Mouse (Mus musculus) MEL (cell line): Measurements from ENCODE around the gene Ino80d. TPM values are rescaled to one million over a fixed set of nuclear protein-coding genes. Genes with fewer than 3 reads are reported as not detected.

Experiments used
- DNase-seq: peaks from one replicate; pipeline ENCODE4 v3.0.0; 2011; ENCODE audit warnings: low read depth, low spot score
- H3K27ac ChIP-seq: 2 replicates; pipeline ENCODE4 v1.5.1; 2012; ENCODE audit warnings: low read depth, mild to moderate bottlenecking, control low read depth, low read length, moderate library complexity; ENCODE audit not compliant: control insufficient read depth
- H3K27me3 ChIP-seq, 2 experiments: fragments of 150-350 bp in 1 of 2; sonication (generic) in 1 of 2; 2 replicates each; pipeline ENCODE4 v1.6.1; 2012; ENCODE audit warnings: low read length in 2 of 2, mild to moderate bottlenecking in 2 of 2, improper control_type of control experiment in 1 of 2, moderate library complexity in 1 of 2; ENCODE audit not compliant: insufficient read depth in 2 of 2, control insufficient read depth in 1 of 2
- H3K36me3 ChIP-seq, 2 experiments: 2 replicates each; pipeline ENCODE4 v1.6.1; 2012 to 2014; ENCODE audit warnings: low read length in 2 of 2, improper control_type of control experiment in 1 of 2, inconsistent platforms in 1 of 2, mild to moderate bottlenecking in 1 of 2; ENCODE audit not compliant: insufficient read depth in 2 of 2, control insufficient read depth in 1 of 2
- H3K4me1 ChIP-seq, 2 experiments: fragments of 150-350 bp in 1 of 2; sonication (generic) in 1 of 2; 2 replicates each; pipeline ENCODE4 v1.6.1; 2012; ENCODE audit warnings: low read length in 2 of 2, improper control_type of control experiment in 1 of 2, mild to moderate bottlenecking in 1 of 2; ENCODE audit not compliant: insufficient read depth in 2 of 2, control insufficient read depth in 1 of 2
- H3K4me3 ChIP-seq, 2 experiments: fragments of 150-350 bp in 1 of 2; sonication (generic) in 1 of 2; 2 replicates each; pipeline ENCODE4 v1.5.1; 2012; ENCODE audit warnings: low read depth in 2 of 2, low read length in 2 of 2, mild to moderate bottlenecking in 2 of 2, moderate library complexity in 2 of 2, control low read depth in 1 of 2, improper control_type of control experiment in 1 of 2; ENCODE audit not compliant: control insufficient read depth in 1 of 2, insufficient read depth in 1 of 2
- H3K79me2 ChIP-seq: 2 replicates; pipeline ENCODE4 v1.6.1; 2012; ENCODE audit warnings: mild to moderate bottlenecking, low read length, moderate library complexity; ENCODE audit not compliant: control insufficient read depth, poor library complexity, insufficient read depth
- H3K9ac ChIP-seq: 2 replicates; pipeline ENCODE4 v1.6.1; 2012; ENCODE audit warnings: low read depth, mild to moderate bottlenecking, control low read depth, low read length, moderate library complexity; ENCODE audit not compliant: control insufficient read depth, poor library complexity, severe bottlenecking
- H3K9me3 ChIP-seq: fragments of 150-350 bp; sonication (generic); replicated peaks from 2 replicates; pipeline ENCODE4 v1.6.1; 2012; ENCODE audit warnings: mild to moderate bottlenecking, low read length, improper control_type of control experiment, moderate library complexity; ENCODE audit not compliant: insufficient read depth
- BHLHE40 ChIP-seq: IDR thresholded peaks from 2 replicates; pipeline ENCODE4 v1.6.1; 2012; ENCODE audit warnings: low read depth, mild to moderate bottlenecking, inconsistent platforms, low read length, improper control_type of control experiment, borderline replicate concordance
- CHD2 ChIP-seq: IDR thresholded peaks from 2 replicates; pipeline ENCODE4 v1.6.1; 2011; ENCODE audit warnings: low read length, improper control_type of control experiment
- CTCF ChIP-seq, 3 experiments: IDR thresholded peaks in 2 of 3; conservative IDR thresholded peaks in 1 of 3; 2 replicates each; pipeline ENCODE4 v1.5.1; 2011 to 2012; ENCODE audit warnings: low read length in 3 of 3, low read depth in 2 of 3, mild to moderate bottlenecking in 2 of 3, improper control_type of control experiment in 1 of 3, inconsistent platforms in 1 of 3, mixed read lengths in 1 of 3, moderate library complexity in 1 of 3; ENCODE audit not compliant: control insufficient read depth in 1 of 3, insufficient read depth in 1 of 3, poor library complexity in 1 of 3, severe bottlenecking in 1 of 3
- E2F4 ChIP-seq: IDR thresholded peaks from 2 replicates; pipeline ENCODE4 v1.6.1; 2011; ENCODE audit warnings: low read depth, low read length, improper control_type of control experiment, borderline replicate concordance
- ELF1 ChIP-seq: IDR thresholded peaks from 2 replicates; pipeline ENCODE4 v1.6.1; 2014; ENCODE audit warnings: low read depth, mild to moderate bottlenecking, inconsistent platforms, low read length, improper control_type of control experiment, moderate library complexity
- EP300 ChIP-seq, 2 experiments: IDR thresholded peaks; 2 replicates each; pipeline ENCODE4 v1.6.1; 2011; ENCODE audit warnings: improper control_type of control experiment in 2 of 2, low read length in 2 of 2, low read depth in 1 of 2, mild to moderate bottlenecking in 1 of 2
- ETS1 ChIP-seq: IDR thresholded peaks from 2 replicates; pipeline ENCODE4 v1.6.1; 2012; ENCODE audit warnings: low read depth, mild to moderate bottlenecking, inconsistent platforms, low read length, improper control_type of control experiment, moderate library complexity
- GABPA ChIP-seq: IDR thresholded peaks from 2 replicates; pipeline ENCODE4 v1.6.1; 2012; ENCODE audit warnings: low read depth, mild to moderate bottlenecking, inconsistent platforms, low read length, improper control_type of control experiment, moderate library complexity
- GATA1 ChIP-seq: IDR thresholded peaks from 2 replicates; pipeline ENCODE4 v1.6.1; 2011; ENCODE audit warnings: low read depth, low read length, improper control_type of control experiment
- HCFC1 ChIP-seq: IDR thresholded peaks from 2 replicates; pipeline ENCODE4 v1.6.1; 2012; ENCODE audit warnings: low read depth, mild to moderate bottlenecking, inconsistent platforms, low read length, improper control_type of control experiment, moderate library complexity
- JUND ChIP-seq: IDR thresholded peaks from 2 replicates; pipeline ENCODE4 v1.6.1; 2011; ENCODE audit warnings: low read depth, mild to moderate bottlenecking, improper control_type of control experiment, low read length
- MAFK ChIP-seq: IDR thresholded peaks from 2 replicates; pipeline ENCODE4 v1.6.1; 2011; ENCODE audit warnings: low read depth, mild to moderate bottlenecking, low read length, improper control_type of control experiment, borderline replicate concordance
- MAZ ChIP-seq: IDR thresholded peaks from 2 replicates; pipeline ENCODE4 v1.6.1; 2012; ENCODE audit warnings: low read depth, mild to moderate bottlenecking, inconsistent platforms, low read length, improper control_type of control experiment
- MYC ChIP-seq: IDR thresholded peaks from 2 replicates; pipeline ENCODE4 v1.6.1; 2011; ENCODE audit warnings: low read depth, mild to moderate bottlenecking, low read length, improper control_type of control experiment, moderate library complexity
- NELFE ChIP-seq: IDR thresholded peaks from 2 replicates; pipeline ENCODE4 v1.6.1; 2011; ENCODE audit warnings: low read depth, low read length, improper control_type of control experiment
- POLR2A ChIP-seq, 2 experiments: IDR thresholded peaks; 2 replicates each; pipeline ENCODE4 v1.6.1; 2011 to 2012; ENCODE audit warnings: low read length in 2 of 2, mild to moderate bottlenecking in 2 of 2, control low read depth in 1 of 2, improper control_type of control experiment in 1 of 2, low read depth in 1 of 2, moderate library complexity in 1 of 2; ENCODE audit not compliant: control insufficient read depth in 1 of 2, insufficient read depth in 1 of 2, poor library complexity in 1 of 2
- POLR2AphosphoS2 ChIP-seq: IDR thresholded peaks from 2 replicates; pipeline ENCODE4 v1.6.1; 2011; ENCODE audit warnings: low read length, improper control_type of control experiment
- RAD21 ChIP-seq: IDR thresholded peaks from 2 replicates; pipeline ENCODE4 v1.6.1; 2011; ENCODE audit warnings: mild to moderate bottlenecking, low read depth, low read length, improper control_type of control experiment
- RCOR1 ChIP-seq: IDR thresholded peaks from 2 replicates; pipeline ENCODE4 v1.6.1; 2012; ENCODE audit warnings: low read depth, mild to moderate bottlenecking, inconsistent platforms, low read length, improper control_type of control experiment
- USF1 ChIP-seq: IDR thresholded peaks from 2 replicates; pipeline ENCODE4 v1.6.1; 2014; ENCODE audit warnings: low read depth, mild to moderate bottlenecking, inconsistent platforms, low read length, improper control_type of control experiment, moderate library complexity
- USF2 ChIP-seq, 2 experiments: IDR thresholded peaks; 2 replicates each; pipeline ENCODE4 v1.6.1; 2011 to 2012; ENCODE audit warnings: improper control_type of control experiment in 2 of 2, low read length in 2 of 2, borderline replicate concordance in 1 of 2, inconsistent platforms in 1 of 2, low read depth in 1 of 2, mild to moderate bottlenecking in 1 of 2; ENCODE audit not compliant: insufficient read depth in 1 of 2
- ZC3H11A ChIP-seq: IDR thresholded peaks from 2 replicates; pipeline ENCODE4 v1.6.1; 2012; ENCODE audit warnings: low read depth, mild to moderate bottlenecking, inconsistent platforms, low read length, improper control_type of control experiment
- ZKSCAN1 ChIP-seq: IDR thresholded peaks from 2 replicates; pipeline ENCODE4 v1.6.1; 2012; ENCODE audit warnings: low read depth, mild to moderate bottlenecking, inconsistent platforms, low read length, improper control_type of control experiment, moderate library complexity
- ZMIZ1 ChIP-seq: IDR thresholded peaks from 2 replicates; pipeline ENCODE4 v1.6.1; 2012; ENCODE audit warnings: low read depth, mild to moderate bottlenecking, inconsistent platforms, low read length, improper control_type of control experiment, moderate library complexity
- ZNF384 ChIP-seq: IDR thresholded peaks from 2 replicates; pipeline ENCODE4 v1.6.1; 2012; ENCODE audit warnings: low read depth, mild to moderate bottlenecking, inconsistent platforms, low read length, improper control_type of control experiment
- polyA plus RNA-seq, 2 experiments: library from polyadenylated mRNA; stranded (reverse) in 1 of 2; unstranded in 1 of 2; fragments of >175 nt in 1 of 2; fragments of >200 nt in 1 of 2; gene quantifications; 2 replicates each; pipeline versions ENCODE4 v1.2.1 to v1.2.4; 2012; ENCODE audit warnings: low replicate concordance in 2 of 2, low read depth in 1 of 2; ENCODE audit not compliant: insufficient read length in 2 of 2, insufficient read depth in 1 of 2, missing spikeins in 1 of 2
- total RNA-seq: library from RNA; depleted of rRNA; stranded (reverse); fragments of 300-350 nt; gene quantifications from 2 replicates; pipeline ENCODE4 v1.2.3, GENCODE M21; 2012

Ino80d gene
- total and polyA plus RNA-seq, 3 experiments, result 4.0 to 5.8 TPM; not detected in 1

DNA sequence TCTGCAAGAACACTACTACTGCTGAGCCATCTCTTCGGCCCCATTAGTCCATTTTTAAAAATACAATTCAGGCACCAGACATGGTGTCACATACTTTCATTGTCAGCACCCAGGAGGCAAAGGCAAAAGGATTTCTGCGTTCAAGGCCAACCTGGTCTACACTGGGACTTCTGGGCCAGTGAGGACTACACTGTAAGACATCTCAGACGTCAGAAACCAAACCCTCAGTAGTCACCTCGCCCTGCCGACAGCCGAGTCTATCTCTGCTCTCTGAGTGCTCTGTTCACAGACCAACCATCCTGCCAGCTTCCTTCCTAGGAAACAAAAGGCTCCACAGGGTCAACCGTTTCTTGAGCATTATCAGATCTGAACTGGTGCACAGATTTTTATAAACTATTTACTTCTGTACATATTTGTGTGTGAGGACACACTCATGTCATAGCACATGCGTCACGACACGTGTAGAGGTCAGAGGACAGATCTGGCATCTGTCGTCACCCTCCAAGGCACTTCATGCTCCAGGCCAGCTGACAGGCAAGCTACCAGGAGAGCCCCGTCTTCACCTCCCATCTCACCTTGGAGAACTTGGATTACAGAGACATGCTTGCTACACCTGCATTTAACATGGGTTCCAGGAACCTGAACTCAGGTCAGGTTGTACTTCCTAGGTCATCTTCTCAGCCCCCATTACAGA, 11.6 kb downstream of the Ino80d start:
- Histone ChIP-seq H3K27ac (no peak overlapping the region), H3K27me3 (no peaks in the 10 kb centered on the region), H3K36me3 (peaks cover 2 to 13% of the 10 kb centered on the region in 2 experiments; a peak in 3 of 4 replicates), H3K9me3 (no peaks in the 10 kb centered on the region), H3K9ac (no peak overlapping the region), H3K79me2 (peaks cover 6% of the 10 kb centered on the region), H3K4me3 (no peak overlapping the region), H3K4me1 (0 out of 4 replicates have a peak, but pooled peaks cover 0 to 2% of the 10 kb centered on the region in 2 experiments)
- no peak for DNase-seq
- TF ChIP-seq HCFC1, result no peak
- TF ChIP-seq BHLHE40, result no peak
- no peak for TF ChIP-seq MAZ
- TF ChIP-seq NELFE, result no peak
- no peak for TF ChIP-seq ELF1
- no peak for TF ChIP-seq USF1
- TF ChIP-seq JUND, result no peak
- TF ChIP-seq E2F4, result no peak
- no peak for TF ChIP-seq USF2 (IDR thresholded peaks at IDR 0.05; ENCODE audit: borderline replicate concordance in 1 of 2, insufficient read depth in 1 of 2, low read depth in 1 of 2, low read length in 2 of 2)
- TF ChIP-seq ZNF384, result no peak
- TF ChIP-seq POLR2A (IDR thresholded peaks at IDR 0.05; ENCODE audit: control insufficient read depth in 1 of 2, insufficient read depth in 1 of 2, low read depth in 1 of 2, low read length in 2 of 2, poor library complexity in 1 of 2), result no peak
- no peak for TF ChIP-seq RAD21
- no peak for TF ChIP-seq RCOR1
- TF ChIP-seq ZC3H11A, result no peak
- no peak for TF ChIP-seq ZMIZ1
- TF ChIP-seq MAFK, result no peak

DNA sequence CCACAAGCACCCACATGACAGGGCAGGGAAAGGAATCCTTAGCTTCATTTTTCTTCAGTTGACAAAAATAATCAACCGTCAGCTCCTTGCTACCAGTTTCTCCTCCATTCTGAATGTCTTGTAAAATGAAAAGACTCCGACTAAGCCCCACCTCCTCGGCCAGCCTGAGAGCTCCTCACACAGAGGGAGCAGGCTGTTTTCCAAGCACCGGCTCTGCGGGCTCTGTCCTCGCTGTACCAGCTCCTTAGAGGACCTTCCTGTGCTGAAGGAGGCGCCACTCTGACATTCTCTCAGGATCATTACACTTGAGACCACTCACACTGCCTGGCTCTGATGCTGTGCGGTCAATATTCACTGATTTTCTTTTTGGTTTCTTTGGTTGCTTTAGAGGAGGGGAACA, 14.3 kb downstream of the Ino80d start:
- Histone ChIP-seq H3K27ac (no peak overlapping the region), H3K27me3 (no peaks in the 10 kb centered on the region), H3K4me1 (no peaks in the 10 kb centered on the region), H3K79me2 (no peaks in the 10 kb centered on the region), H3K9ac (no peak overlapping the region), H3K9me3 (no peaks in the 10 kb centered on the region), H3K4me3 (no peak overlapping the region), H3K36me3 (peaks cover 0 to 7% of the 10 kb centered on the region in 2 experiments; a peak in 2 of 4 replicates)
- TF ChIP-seq USF2 (IDR thresholded peaks at IDR 0.05; ENCODE audit: borderline replicate concordance in 1 of 2, insufficient read depth in 1 of 2, low read depth in 1 of 2, low read length in 2 of 2) (no peak), GABPA (no peak), MYC (no peak), ETS1 (no peak), CHD2 (no peak), POLR2AphosphoS2 (no peak), EP300 (IDR thresholded peaks at IDR 0.05; ENCODE audit: low read depth in 1 of 2, low read length in 2 of 2) (no peak), ZKSCAN1 (no peak), MAZ (no peak), CTCF (IDR thresholded peaks at IDR 0.05 in 2 of 3, conservative IDR thresholded peaks at IDR 0.05 in 1 of 3; ENCODE audit: control insufficient read depth in 1 of 3, insufficient read depth in 1 of 3, low read depth in 2 of 3, low read length in 3 of 3, poor library complexity in 1 of 3, severe bottlenecking in 1 of 3) (no peak), GATA1 (no peak)
- DNase-seq, result no peak
